In genomic region chr17:4380873-4381272, GRCm38 (mm10) we compare ENCODE assay signal across 28 mouse cellular contexts.
A peak's percentile ranks its signal among the peaks of the same experiment; 100 is the strongest.
DNase-seq lines count a peak whose midpoint lies in the region; ATAC-seq and TF ChIP-seq lines count a peak whose summit lies in the region.
"Had no signal": no experiment of that assay in that cellular context is flagged by ENCODE, and none has a peak within 500 bp of the region (broad histone marks: within the 10 kb centered on the region; RNA-seq: fewer than 3 reads in every experiment).

No protein-coding gene starts in this region.

- H3K36me3 ChIP-seq in liver, embryonic 11.5 days (ENCODE audit: control insufficient read depth, insufficient read depth, low read length) = no peaks in the 10 kb centered on the region
- H3K36me3 ChIP-seq in liver, postnatal 0 days (replicated peaks; ENCODE audit: insufficient read depth, low read length) = no peaks in the 10 kb centered on the region
- no peaks in the 10 kb centered on the region for H3K36me3 ChIP-seq in heart, embryonic 11.5 days (ENCODE audit: control insufficient read depth, insufficient read depth, low read length)
- H3K36me3 ChIP-seq in midbrain, embryonic 13.5 days = no peaks in the 10 kb centered on the region
- H3K36me3 ChIP-seq: embryonic facial prominence, embryonic 10.5 days; forebrain, embryonic 10.5 days; heart, embryonic 15.5 days; midbrain, embryonic 15.5 days; neural tube, embryonic 12.5 days had no signal

- peaks cover 7% of the 10 kb centered on the region; the same call in 1 of the 2 replicates for H3K4me1 ChIP-seq in liver, embryonic 11.5 days (replicated peaks; ENCODE audit: control insufficient read depth, insufficient read depth, low read length)
- no peaks in the 10 kb centered on the region for H3K4me1 ChIP-seq in liver, postnatal 0 days (ENCODE audit: insufficient read depth)
- H3K4me1 ChIP-seq in heart, embryonic 11.5 days (ENCODE audit: control insufficient read depth, insufficient read depth, low read length) = no peaks in the 10 kb centered on the region
- H3K4me1 ChIP-seq in midbrain, embryonic 13.5 days (replicated peaks) = no peaks in the 10 kb centered on the region
- H3K4me1 ChIP-seq: embryonic facial prominence, embryonic 10.5 days; forebrain, embryonic 10.5 days; heart, embryonic 15.5 days; midbrain, embryonic 15.5 days; neural tube, embryonic 12.5 days had no signal

- H3K9ac ChIP-seq in liver, embryonic 11.5 days (ENCODE audit: low read depth, low read length) = no peak overlapping the region
- H3K9ac ChIP-seq in liver, postnatal 0 days (replicated peaks) = no peak overlapping the region
- H3K9ac ChIP-seq in heart, embryonic 11.5 days (ENCODE audit: low read depth, low read length) = no peak overlapping the region
- no peak overlapping the region for H3K9ac ChIP-seq in midbrain, embryonic 13.5 days (replicated peaks)
- H3K9ac ChIP-seq: heart, embryonic 15.5 days; hindbrain, embryonic 14.5 days; midbrain, embryonic 15.5 days; neural tube, embryonic 12.5 days had no signal

- no peaks in the 10 kb centered on the region for H3K9me3 ChIP-seq in liver, embryonic 11.5 days (ENCODE audit: control insufficient read depth, low read length)
- no peaks in the 10 kb centered on the region for H3K9me3 ChIP-seq in liver, postnatal 0 days (ENCODE audit: low read length)
- no peaks in the 10 kb centered on the region for H3K9me3 ChIP-seq in heart, embryonic 11.5 days (replicated peaks; ENCODE audit: control insufficient read depth, low read length)
- no peaks in the 10 kb centered on the region for H3K9me3 ChIP-seq in midbrain, embryonic 13.5 days
- H3K9me3 ChIP-seq: embryonic facial prominence, embryonic 10.5 days; forebrain, embryonic 10.5 days; heart, embryonic 15.5 days; megakaryocyte, embryonic 14.5 days; midbrain, embryonic 15.5 days; neural tube, embryonic 12.5 days had no signal

- no peak for TF ChIP-seq CTCF in liver, postnatal 0 days (IDR thresholded peaks at IDR 0.05; ENCODE audit: low read depth)

- peak; percentile 89 for TF ChIP-seq EP300 in liver, postnatal 0 days (IDR thresholded peaks at IDR 0.05; ENCODE audit: low read depth)

- 0 out of 2 replicates have a peak overlapping the region, but pooled peaks have one; percentile 53 for H3K27ac ChIP-seq in liver, embryonic 11.5 days (ENCODE audit: low read depth, low read length)
- H3K27ac ChIP-seq in liver, postnatal 0 days (ENCODE audit: low read depth) = no peak overlapping the region
- H3K27ac ChIP-seq in heart, embryonic 11.5 days (ENCODE audit: low read depth, low read length) = no peak overlapping the region
- no peak overlapping the region for H3K27ac ChIP-seq in midbrain, embryonic 13.5 days
- H3K27ac ChIP-seq: embryonic facial prominence, embryonic 10.5 days; forebrain, embryonic 10.5 days; heart, embryonic 15.5 days; hindbrain, embryonic 14.5 days; kidney, postnatal 0 days; midbrain, embryonic 15.5 days; neural tube, embryonic 12.5 days had no signal

- peak; percentile 90 for ATAC-seq in liver, embryonic 11.5 days (replicated peaks; ENCODE audit: low FRiP score)
- ATAC-seq in liver, postnatal 0 days = peak; percentile 62
- ATAC-seq in heart, embryonic 11.5 days (replicated peaks; ENCODE audit: insufficient number of reproducible peaks, low FRiP score, low TSS enrichment) = no peak
- no peak for ATAC-seq in midbrain, embryonic 13.5 days
- ATAC-seq: CD4-positive, CD25-positive, alpha-beta regulatory T cell, adult 4 months; forebrain, embryonic 16.5 days; inflammation-experienced regulatory T-cells, adult 6 months; midbrain, embryonic 15.5 days had no signal

- H3K27me3 ChIP-seq in liver, embryonic 11.5 days (replicated peaks; ENCODE audit: control insufficient read depth, insufficient read depth, low read length) = no peaks in the 10 kb centered on the region; the same call in 1 of the 2 replicates
- no peaks in the 10 kb centered on the region for H3K27me3 ChIP-seq in liver, postnatal 0 days (ENCODE audit: insufficient read depth, low read length)
- no peaks in the 10 kb centered on the region for H3K27me3 ChIP-seq in heart, embryonic 11.5 days (ENCODE audit: control insufficient read depth, insufficient read depth, low read length)
- H3K27me3 ChIP-seq in midbrain, embryonic 13.5 days = no peaks in the 10 kb centered on the region
- H3K27me3 ChIP-seq: heart, embryonic 15.5 days; megakaryocyte, embryonic 14.5 days; midbrain, embryonic 15.5 days; neural tube, embryonic 12.5 days had no signal

- no peak overlapping the region for H3K4me2 ChIP-seq in liver, embryonic 11.5 days
- no peak overlapping the region for H3K4me2 ChIP-seq in liver, postnatal 0 days (ENCODE audit: low read depth, low read length)
- H3K4me2 ChIP-seq in heart, embryonic 11.5 days = no peak overlapping the region
- no peak overlapping the region for H3K4me2 ChIP-seq in midbrain, embryonic 13.5 days (replicated peaks)
- H3K4me2 ChIP-seq: heart, embryonic 15.5 days; hindbrain, embryonic 14.5 days; midbrain, embryonic 15.5 days; neural tube, embryonic 12.5 days had no signal

- peak; percentile 57 for DNase-seq in 416B (ENCODE audit: low read depth)
- DNase-seq in c-Kit-positive CD71-negative TER-119-negative erythroid progenitor cells, embryonic 14.5 days (ENCODE audit: low read depth) = peak; percentile 14
- DNase-seq in liver, embryonic 11.5 days (ENCODE audit: low spot score) = no peak
- no peak for DNase-seq in liver, postnatal 0 days
- DNase-seq in spleen, postnatal 10 days (ENCODE audit: low spot score in 2 of 2) = no peak
- DNase-seq in frontal cortex, postnatal 14 days (ENCODE audit: low spot score in 2 of 2) = no peak
- DNase-seq: adrenal gland, adult 8-10 months; cerebellum, adult 9-10 months; gastrocnemius, postnatal 36 days; heart, postnatal 36 days; kidney, adult 2 months; lung, adult 18-20 months; lung, postnatal 10 days; thymus, adult 2 months; thymus, postnatal 4 days had no signal

- no peak overlapping the region for H3K4me3 ChIP-seq in liver, embryonic 11.5 days (ENCODE audit: low read depth, low read length)
- H3K4me3 ChIP-seq in liver, postnatal 0 days (ENCODE audit: low read depth, low read length) = no peak overlapping the region
- H3K4me3 ChIP-seq in heart, embryonic 11.5 days (ENCODE audit: low read depth, low read length) = no peak overlapping the region
- H3K4me3 ChIP-seq in midbrain, embryonic 13.5 days (replicated peaks) = no peak overlapping the region
- H3K4me3 ChIP-seq: embryonic facial prominence, embryonic 10.5 days; forebrain, embryonic 10.5 days; heart, embryonic 15.5 days; megakaryocyte, embryonic 14.5 days; midbrain, embryonic 15.5 days; neural tube, embryonic 12.5 days had no signal

Comparison
In these comparisons a context has a peak if more than half of its experiments do, and no peak if none do; other contexts are left out.
1. DNase-seq: peak in 416B (single experiment) and c-Kit-positive CD71-negative TER-119-negative erythroid progenitor cells, embryonic 14.5 days (single experiment); none in liver, embryonic 11.5 days (single experiment), liver, postnatal 0 days (single experiment), spleen, postnatal 10 days (0 of 2) and frontal cortex, postnatal 14 days (0 of 2).
2. ATAC-seq: peak in liver, embryonic 11.5 days (single experiment) and liver, postnatal 0 days (single experiment); none in heart, embryonic 11.5 days (single experiment) and midbrain, embryonic 13.5 days (single experiment).